Comparison of ENCODE assay signal across 9 mouse cellular contexts in the genomic region with DNA sequence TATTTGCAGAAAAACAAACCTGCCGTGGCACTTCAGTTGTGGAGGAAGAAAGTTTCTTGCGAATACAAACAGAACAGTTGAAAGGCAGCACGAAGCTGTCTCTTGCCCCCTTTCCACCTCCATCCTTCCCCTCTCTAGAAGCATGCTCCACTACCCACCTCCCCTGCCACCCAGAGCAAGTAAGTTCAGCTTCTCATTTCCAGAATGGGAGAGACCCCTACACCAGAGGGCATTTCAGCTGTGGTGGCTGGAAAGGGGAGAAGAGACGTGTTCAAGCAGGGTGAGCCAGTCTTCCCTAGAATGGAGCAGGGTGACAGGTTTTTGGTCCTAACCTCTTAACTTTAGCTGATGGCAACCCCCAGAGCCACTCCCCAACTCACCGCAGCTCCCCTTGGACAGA. TPM values are rescaled to one million over a fixed set of nuclear protein-coding genes. Genes with fewer than 3 reads are reported as not detected.
DNase-seq lines count a peak whose midpoint lies in the region; ATAC-seq and TF ChIP-seq lines count a peak whose summit lies in the region.
"Had no signal": no experiment of that assay in that cellular context is flagged by ENCODE, and none has a peak within 500 bp of the region (broad histone marks: within the 10 kb centered on the region; RNA-seq: fewer than 3 reads in every experiment).

No protein-coding gene starts in this region.

- no peaks in the 10 kb centered on the region for H3K9me3 ChIP-seq in heart, embryonic 15.5 days (replicated peaks)
- no peaks in the 10 kb centered on the region for H3K9me3 ChIP-seq in forebrain, embryonic 15.5 days
- H3K9me3 ChIP-seq in midbrain, embryonic 12.5 days: no peaks in the 10 kb centered on the region

- H3K4me1 ChIP-seq in heart, embryonic 15.5 days (replicated peaks): peaks cover 12% of the 10 kb centered on the region
- no peaks in the 10 kb centered on the region for H3K4me1 ChIP-seq in cerebellum, adult 2 months (ENCODE audit: control insufficient read depth, insufficient read depth, low read length)
- H3K4me1 ChIP-seq in forebrain, embryonic 15.5 days: peaks cover 6% of the 10 kb centered on the region
- no peaks in the 10 kb centered on the region for H3K4me1 ChIP-seq in midbrain, embryonic 12.5 days

- intact Hi-C loops in heart, postnatal 25 days (cut with DNase I): no loop called here

- peak overlapping the region; percentile 78 for H3K4me2 ChIP-seq in heart, embryonic 15.5 days
- H3K4me2 ChIP-seq in forebrain, embryonic 15.5 days (replicated peaks): peak overlapping the region; percentile 58
- H3K4me2 ChIP-seq in midbrain, embryonic 12.5 days (replicated peaks): peak overlapping the region; percentile 72

- H3K27me3 ChIP-seq in heart, embryonic 15.5 days: peaks cover 14% of the 10 kb centered on the region
- no peaks in the 10 kb centered on the region for H3K27me3 ChIP-seq in cerebellum, adult 2 months (ENCODE audit: control insufficient read depth, insufficient read depth, low read length)
- H3K27me3 ChIP-seq in forebrain, embryonic 15.5 days: no peaks in the 10 kb centered on the region
- peaks cover 4% of the 10 kb centered on the region for H3K27me3 ChIP-seq in midbrain, embryonic 12.5 days

- TF ChIP-seq CTCF in cerebellum, adult 2 months (IDR thresholded peaks at IDR 0.05; ENCODE audit: borderline replicate concordance, insufficient read depth, low read depth, low read length): no peak

- WGBS in heart, embryonic 15.5 days: 27% methylated on average over 5 of the region's 5 CpGs
- 5% methylated on average over 5 of the region's 5 CpGs for WGBS in cerebellum, adult 2 months
- WGBS in forebrain, embryonic 15.5 days: 19% methylated on average over 5 of the region's 5 CpGs
- 12% methylated on average over 5 of the region's 5 CpGs for WGBS in midbrain, embryonic 12.5 days

- no peaks in the 10 kb centered on the region for H3K36me3 ChIP-seq in heart, embryonic 15.5 days
- no peaks in the 10 kb centered on the region for H3K36me3 ChIP-seq in forebrain, embryonic 15.5 days
- H3K36me3 ChIP-seq in midbrain, embryonic 12.5 days: no peaks in the 10 kb centered on the region

- H3K4me3 ChIP-seq in heart, embryonic 15.5 days: peak overlapping the region; percentile 51
- H3K4me3 ChIP-seq in cerebellum, adult 2 months (replicated peaks; ENCODE audit: insufficient read depth, low read depth, low read length): peak overlapping the region; percentile 99
- peak overlapping the region; percentile 56 for H3K4me3 ChIP-seq in forebrain, embryonic 15.5 days
- H3K4me3 ChIP-seq in midbrain, embryonic 12.5 days: peak overlapping the region; percentile 59

- no peak for ATAC-seq in heart, embryonic 15.5 days (replicated peaks; ENCODE audit: insufficient number of reproducible peaks, insufficient read depth, low FRiP score, low read depth)
- ATAC-seq in forebrain, embryonic 15.5 days (replicated peaks): peak; percentile 23; the same call in 1 of the 2 replicates
- peak; percentile 41; the same call in 1 of the 2 replicates for ATAC-seq in midbrain, embryonic 12.5 days (ENCODE audit: low FRiP score, low read depth)

- no peak overlapping the region for H3K27ac ChIP-seq in heart, embryonic 15.5 days
- H3K27ac ChIP-seq in cerebellum, adult 2 months (ENCODE audit: insufficient read depth, low read length): peak overlapping the region; percentile 99
- H3K27ac ChIP-seq in forebrain, embryonic 15.5 days (replicated peaks): peak overlapping the region; percentile 77
- H3K27ac ChIP-seq in midbrain, embryonic 12.5 days (replicated peaks): 0 out of 2 replicates have a peak overlapping the region, but pooled peaks have one; percentile 65
- H3K27ac ChIP-seq: macrophage had no signal

- no peak for DNase-seq in heart, postnatal 25 days (ENCODE audit: low spot score)
- DNase-seq in cerebellum, adult 2 months: peak; percentile 47 to 68
- DNase-seq in T-cell, adult 2 months (ENCODE audit: low spot score): no peak
- DNase-seq in c-Kit-positive CD71-positive TER-119-positive erythroid progenitor cells, embryonic 14.5 days (ENCODE audit: low spot score): no peak
- DNase-seq in kidney, adult 18-20 months: no peak

- H3K9ac ChIP-seq in heart, embryonic 15.5 days: 0 out of 2 replicates have a peak overlapping the region, but pooled peaks have one; percentile 44
- peak overlapping the region; percentile 69 for H3K9ac ChIP-seq in forebrain, embryonic 15.5 days (replicated peaks)
- peak overlapping the region; percentile 75 for H3K9ac ChIP-seq in midbrain, embryonic 12.5 days (replicated peaks)

- no peak for TF ChIP-seq POLR2A in cerebellum, adult 2 months (IDR thresholded peaks at IDR 0.05; ENCODE audit: borderline replicate concordance, insufficient read depth, low read length)

RNA-seq across cellular contexts. Expression of a gene that starts 1.3 kb away (rescaled TPM):
- polyA plus RNA-seq in heart, embryonic 15.5 days (2015; fragmentation: Nextera tagmentation; extraction: Ambion mirVana): 0.58 and 0.70 TPM in 2 replicates
- total RNA-seq in heart, postnatal 25 days (2021): 1 to 10 TPM in 1 of 2 experiments, under 1 TPM in 1; 0.56 to 1.0 TPM
- polyA plus RNA-seq in cerebellum, adult 2 months (2012; rRNA removed): 283 and 316 TPM in 2 replicates
- 10.1 and 10.2 TPM in 2 replicates for polyA plus RNA-seq in forebrain, embryonic 15.5 days (2015; fragmentation: Nextera tagmentation; extraction: Ambion mirVana)
- polyA plus RNA-seq in midbrain, embryonic 12.5 days (2016; fragmentation: Nextera tagmentation; extraction: Ambion mirVana): 5.9 and 7.0 TPM in 2 replicates
- polyA plus RNA-seq: macrophage had no signal

Comparison
In these comparisons a context has a peak if more than half of its experiments do, and no peak if none do; other contexts are left out.
1. DNase-seq: peak in cerebellum, adult 2 months (2 of 2); none in heart, postnatal 25 days (single experiment), T-cell, adult 2 months (single experiment), c-Kit-positive CD71-positive TER-119-positive erythroid progenitor cells, embryonic 14.5 days (single experiment) and kidney, adult 18-20 months (single experiment).
2. RNA of a gene that starts 1.3 kb away (polyA plus RNA-seq): 283 to 316 TPM in cerebellum, adult 2 months; 10.1 to 10.2 TPM in forebrain, embryonic 15.5 days, 5.9 to 7.0 TPM in midbrain, embryonic 12.5 days and 0.58 to 0.70 TPM in heart, embryonic 15.5 days; every median in the first group is over 10 times any median in the second.
3. Peak in every context shown above with its lines, with median percentiles within 50 percentile points of each other: H3K4me2 ChIP-seq, H3K4me3 ChIP-seq and H3K9ac ChIP-seq.